Mouse (Mus musculus): Measurements from ENCODE around the gene Rbp2. TPM values are rescaled to one million over a fixed set of nuclear protein-coding genes. Genes with fewer than 3 reads are reported as not detected.

The Rbp2 gene
- polyA plus RNA-seq (2012; rRNA removed) (2.0 and 3.3 TPM in 2 replicates), polyA plus RNA-seq (2014; fragmentation: Nextera tagmentation; extraction: Ambion mirVana) (1.9 and 4.9 TPM in 2 replicates)

- Histone ChIP-seq H3K9ac (ENCODE audit: low read depth, low read length, severe bottlenecking) (no peak within 1 kb of the TSS), H3K4me2 (replicated peaks; ENCODE audit: low read depth, low read length, severe bottlenecking) (no peak within 1 kb of the TSS), H3K27me3 (ENCODE audit: control insufficient read depth, insufficient read depth, low read length) (no peaks in the 10 kb centered on the region), H3K36me3 (ENCODE audit: control insufficient read depth, insufficient read depth, low read length) (no peaks in the 10 kb centered on the region), H3K4me3 (replicated peaks; ENCODE audit: low read length) (no peak within 1 kb of the TSS), H3K27ac (replicated peaks; ENCODE audit: low read depth, low read length) (no peak within 1 kb of the TSS), H3K4me1 (ENCODE audit: control insufficient read depth, insufficient read depth, low read length) (no peaks in the 10 kb centered on the region), H3K9me3 (ENCODE audit: control insufficient read depth, low read length) (no peaks in the 10 kb centered on the region)
- no peak for TF ChIP-seq POLR2A (IDR thresholded peaks at IDR 0.05; ENCODE audit: borderline replicate concordance, extremely low read depth, insufficient read depth, insufficient read length)
- WGBS: 79% methylated on average over 3 of the region's 3 CpGs
- DNase-seq (ENCODE audit: low spot score) (no peak), ATAC-seq (ENCODE audit: low FRiP score, low read depth) (no peak)
These were observed at the start of gene Rbp2 for GRCm38 (mm10) chr9:98485815-98486214. Rbp2 (plus strand) TSS chr9:98486115.

GRCm38 (mm10) chr9:98437819-98438218 is 48.1 kb upstream of the Rbp2 start:
- no peak overlapping the region for H3K4me3 ChIP-seq (replicated peaks; ENCODE audit: low read length)
- H3K9me3 ChIP-seq (ENCODE audit: control insufficient read depth, low read length): no peaks in the 10 kb centered on the region
- H3K4me1 ChIP-seq (ENCODE audit: control insufficient read depth, insufficient read depth, low read length): no peaks in the 10 kb centered on the region
- H3K36me3 ChIP-seq (ENCODE audit: control insufficient read depth, insufficient read depth, low read length): peaks cover 6% of the 10 kb centered on the region; the same call in 1 of the 2 replicates
- no peaks in the 10 kb centered on the region for H3K27me3 ChIP-seq (ENCODE audit: control insufficient read depth, insufficient read depth, low read length)
- no peak for ATAC-seq (ENCODE audit: low FRiP score, low read depth)
- no peak overlapping the region for H3K9ac ChIP-seq (ENCODE audit: low read depth, low read length, severe bottlenecking)
- TF ChIP-seq POLR2A (IDR thresholded peaks at IDR 0.05; ENCODE audit: borderline replicate concordance, extremely low read depth, insufficient read depth, insufficient read length): no peak
- WGBS: 89% methylated on average over 4 of the region's 4 CpGs
- no peak for DNase-seq (ENCODE audit: low spot score)
- no peak overlapping the region for H3K4me2 ChIP-seq (replicated peaks; ENCODE audit: low read depth, low read length, severe bottlenecking)
- no peak overlapping the region for H3K27ac ChIP-seq (replicated peaks; ENCODE audit: low read depth, low read length)

GRCm38 (mm10) chr9:98439091-98439490 is 46.8 kb upstream of the Rbp2 start:
- no peaks in the 10 kb centered on the region for H3K9me3 ChIP-seq (ENCODE audit: control insufficient read depth, low read length)
- H3K9ac ChIP-seq (ENCODE audit: low read depth, low read length, severe bottlenecking): no peak overlapping the region
- no peak overlapping the region for H3K27ac ChIP-seq (replicated peaks; ENCODE audit: low read depth, low read length)
- no peaks in the 10 kb centered on the region for H3K4me1 ChIP-seq (ENCODE audit: control insufficient read depth, insufficient read depth, low read length)
- peaks cover 7% of the 10 kb centered on the region; the same call in 1 of the 2 replicates for H3K36me3 ChIP-seq (ENCODE audit: control insufficient read depth, insufficient read depth, low read length)
- DNase-seq (ENCODE audit: low spot score) (no peak), ATAC-seq (ENCODE audit: low FRiP score, low read depth) (no peak)
- H3K4me3 ChIP-seq (replicated peaks; ENCODE audit: low read length): no peak overlapping the region
- H3K27me3 ChIP-seq (ENCODE audit: control insufficient read depth, insufficient read depth, low read length): no peaks in the 10 kb centered on the region
- no peak for TF ChIP-seq POLR2A (IDR thresholded peaks at IDR 0.05; ENCODE audit: borderline replicate concordance, extremely low read depth, insufficient read depth, insufficient read length)
- 81% methylated on average over 3 of the region's 3 CpGs for WGBS
- H3K4me2 ChIP-seq (replicated peaks; ENCODE audit: low read depth, low read length, severe bottlenecking): no peak overlapping the region

GRCm38 (mm10) chr9:98442638-98443037 is 43.3 kb upstream of the Rbp2 start:
- DNase-seq (ENCODE audit: low spot score): no peak
- TF ChIP-seq POLR2A (IDR thresholded peaks at IDR 0.05; ENCODE audit: borderline replicate concordance, extremely low read depth, insufficient read depth, insufficient read length): no peak
- Histone ChIP-seq H3K27me3 (ENCODE audit: control insufficient read depth, insufficient read depth, low read length) (no peaks in the 10 kb centered on the region), H3K4me3 (replicated peaks; ENCODE audit: low read length) (no peak overlapping the region), H3K4me2 (replicated peaks; ENCODE audit: low read depth, low read length, severe bottlenecking) (no peak overlapping the region), H3K4me1 (ENCODE audit: control insufficient read depth, insufficient read depth, low read length) (no peaks in the 10 kb centered on the region), H3K9ac (ENCODE audit: low read depth, low read length, severe bottlenecking) (no peak overlapping the region), H3K36me3 (ENCODE audit: control insufficient read depth, insufficient read depth, low read length) (peaks cover 19% of the 10 kb centered on the region), H3K9me3 (ENCODE audit: control insufficient read depth, low read length) (no peaks in the 10 kb centered on the region), H3K27ac (replicated peaks; ENCODE audit: low read depth, low read length) (no peak overlapping the region)
- no peak for ATAC-seq (ENCODE audit: low FRiP score, low read depth)
- WGBS: 68% methylated on average over 5 of the region's 5 CpGs

GRCm38 (mm10) chr9:98445359-98446149 is 40.4 kb upstream of the Rbp2 start:
- H3K27ac ChIP-seq (replicated peaks; ENCODE audit: low read depth, low read length): no peak overlapping the region
- no peak overlapping the region for H3K9ac ChIP-seq (ENCODE audit: low read depth, low read length, severe bottlenecking)
- no peak for ATAC-seq (ENCODE audit: low FRiP score, low read depth)
- DNase-seq (ENCODE audit: low spot score): no peak
- no peaks in the 10 kb centered on the region for H3K9me3 ChIP-seq (ENCODE audit: control insufficient read depth, low read length)
- no peaks in the 10 kb centered on the region for H3K4me1 ChIP-seq (ENCODE audit: control insufficient read depth, insufficient read depth, low read length)
- no peak overlapping the region for H3K4me3 ChIP-seq (replicated peaks; ENCODE audit: low read length)
- no peaks in the 10 kb centered on the region for H3K27me3 ChIP-seq (ENCODE audit: control insufficient read depth, insufficient read depth, low read length)
- H3K4me2 ChIP-seq (replicated peaks; ENCODE audit: low read depth, low read length, severe bottlenecking): no peak overlapping the region
- WGBS: 88% methylated on average over 9 of the region's 9 CpGs
- no peak for TF ChIP-seq POLR2A (IDR thresholded peaks at IDR 0.05; ENCODE audit: borderline replicate concordance, extremely low read depth, insufficient read depth, insufficient read length)
- peaks cover 19% of the 10 kb centered on the region for H3K36me3 ChIP-seq (ENCODE audit: control insufficient read depth, insufficient read depth, low read length)
